Mouse (Mus musculus): Measurements from ENCODE around the gene Birc3.

GRCm38 (mm10) chr9:7805101-7805506 lies 67.9 kb downstream of the Birc3 start:
- no peak for TF ChIP-seq POLR2A (IDR thresholded peaks at IDR 0.05; ENCODE audit: insufficient read length, low read depth)
- no peak for TF ChIP-seq POLR2AphosphoS2 (IDR thresholded peaks at IDR 0.05; ENCODE audit: insufficient read length, low read depth)
- TF ChIP-seq USF1 (IDR thresholded peaks at IDR 0.05; ENCODE audit: low read depth): no peak
- TF ChIP-seq MAX (IDR thresholded peaks at IDR 0.05; ENCODE audit: low read depth): no peak
- no peak for TF ChIP-seq E2F4 (IDR thresholded peaks at IDR 0.05; ENCODE audit: insufficient read depth)
- no peak for TF ChIP-seq CEBPB (IDR thresholded peaks at IDR 0.05; ENCODE audit: insufficient read depth, poor library complexity, severe bottlenecking)
- TF ChIP-seq SRF (IDR thresholded peaks at IDR 0.05; ENCODE audit: control insufficient read depth, insufficient read length, low read depth): no peak
- TF ChIP-seq TCF12 (IDR thresholded peaks at IDR 0.05; ENCODE audit: insufficient read depth, poor library complexity, severe bottlenecking): no peak
- TF ChIP-seq MYOG (IDR thresholded peaks at IDR 0.05; ENCODE audit: control insufficient read depth in 1 of 3, insufficient read depth in 1 of 3, insufficient read length in 2 of 3, low read depth in 2 of 3): no peak
